7 mouse cellular contexts compared by ENCODE assay signal in the genomic region with DNA sequence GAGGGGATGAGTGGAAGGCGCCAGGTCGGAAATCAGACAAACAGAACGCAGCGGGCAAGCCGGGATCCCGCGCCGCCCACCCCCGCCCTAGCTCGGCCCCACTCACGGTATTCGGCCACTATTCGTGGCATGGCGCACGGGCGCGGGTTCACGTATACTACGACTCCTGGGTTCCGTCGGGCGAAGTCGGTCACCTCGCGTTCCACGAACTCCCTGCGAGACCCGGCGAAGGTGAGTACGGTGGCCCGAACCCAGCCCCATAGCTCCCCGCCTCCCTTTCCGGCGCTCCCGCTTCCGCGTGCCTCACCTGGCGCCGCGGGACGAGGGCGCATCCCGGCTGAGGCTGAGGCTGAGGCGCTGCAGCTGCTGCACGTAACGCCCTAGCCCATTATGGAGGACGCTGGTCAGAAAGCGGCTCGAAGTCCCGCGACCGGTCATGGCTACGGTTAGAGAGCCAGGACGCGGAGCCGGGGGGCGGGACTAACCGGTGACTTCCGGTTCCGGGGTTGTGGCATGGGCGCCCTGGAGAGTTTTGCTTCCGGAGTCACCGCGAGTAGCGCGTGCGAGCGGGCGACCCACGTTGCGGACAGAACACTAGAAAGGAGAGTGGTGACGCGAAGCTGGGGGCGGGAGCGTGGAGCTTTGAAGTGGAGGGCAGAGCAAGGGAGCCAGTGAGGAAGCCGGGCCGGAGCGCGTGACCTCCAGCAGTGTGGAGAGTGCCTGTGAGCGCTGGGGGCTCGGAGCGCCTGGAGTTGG. TPM values are rescaled to one million over a fixed set of nuclear protein-coding genes. Genes with fewer than 3 reads are reported as not detected.
A peak's percentile ranks its signal among the peaks of the same experiment; 100 is the strongest.
DNase-seq lines count a peak whose midpoint lies in the region; ATAC-seq and TF ChIP-seq lines count a peak whose summit lies in the region.

TSS of gene Mrpl43 (minus strand) at position 486 of the 756 bp plus-strand sequence.

- no peaks in the 10 kb centered on the region for H3K27me3 ChIP-seq in embryonic facial prominence, embryonic 11.5 days (ENCODE audit: control insufficient read depth, insufficient read depth, low read length)
- no peaks in the 10 kb centered on the region for H3K27me3 ChIP-seq in kidney, adult 2 months (replicated peaks; ENCODE audit: control insufficient read depth, insufficient read depth, low read length)
- H3K27me3 ChIP-seq in limb, embryonic 12.5 days: no peaks in the 10 kb centered on the region
- H3K27me3 ChIP-seq in midbrain, embryonic 15.5 days (replicated peaks): no peaks in the 10 kb centered on the region
- no peaks in the 10 kb centered on the region for H3K27me3 ChIP-seq in spleen, adult 2 months (ENCODE audit: control insufficient read depth, insufficient read depth, low read length)

- TF ChIP-seq POLR2A in kidney, adult 2 months (IDR thresholded peaks at IDR 0.05; ENCODE audit: low read depth, low read length): peak; percentile 23
- TF ChIP-seq POLR2A in spleen, adult 2 months (IDR thresholded peaks at IDR 0.05; ENCODE audit: low read depth, low read length): no peak

- peak within 1 kb of the TSS; percentile 72 for H3K9ac ChIP-seq in embryonic facial prominence, embryonic 11.5 days (replicated peaks; ENCODE audit: low read length)
- peak within 1 kb of the TSS; percentile 76 for H3K9ac ChIP-seq in limb, embryonic 12.5 days (replicated peaks)
- H3K9ac ChIP-seq in midbrain, embryonic 15.5 days: peak within 1 kb of the TSS; percentile 79

- peak within 1 kb of the TSS; percentile 92 for H3K4me3 ChIP-seq in embryonic facial prominence, embryonic 11.5 days (ENCODE audit: low read depth, low read length)
- H3K4me3 ChIP-seq in kidney, adult 2 months (ENCODE audit: insufficient read depth, low read depth, low read length): peak within 1 kb of the TSS; percentile 98
- peak within 1 kb of the TSS; percentile 72 for H3K4me3 ChIP-seq in limb, embryonic 12.5 days (replicated peaks)
- peak within 1 kb of the TSS; percentile 96 for H3K4me3 ChIP-seq in midbrain, embryonic 15.5 days
- peak within 1 kb of the TSS; percentile 97 for H3K4me3 ChIP-seq in spleen, adult 2 months (ENCODE audit: extremely low read depth, insufficient read depth, insufficient read length)

- peak; percentile 99 for DNase-seq in adrenal gland, postnatal 14 days
- peak; percentile 96 for DNase-seq in embryonic facial prominence, embryonic 11.5 days (ENCODE audit: low spot score)
- DNase-seq in heart, adult 11 months: peak; percentile 99
- peak; percentile 97 for DNase-seq in kidney, adult 2 months
- DNase-seq in spleen, adult 2 months (ENCODE audit: low read depth in 1 of 2, low spot score in 2 of 2): peak; percentile 85 to 97

- no peak for TF ChIP-seq CTCF in kidney, adult 2 months (conservative IDR thresholded peaks at IDR 0.05; ENCODE audit: insufficient read depth, insufficient read length, low read depth, low read length)
- TF ChIP-seq CTCF in spleen, adult 2 months (IDR thresholded peaks at IDR 0.05; ENCODE audit: extremely low read depth, insufficient read depth, insufficient read length, insufficient replicate concordance): no peak

- peak within 1 kb of the TSS; percentile 73 for H3K27ac ChIP-seq in embryonic facial prominence, embryonic 11.5 days (replicated peaks; ENCODE audit: low read depth, low read length)
- peak within 1 kb of the TSS; percentile 92 for H3K27ac ChIP-seq in kidney, adult 2 months (ENCODE audit: insufficient read depth, low read depth, low read length)
- peak within 1 kb of the TSS; percentile 75 for H3K27ac ChIP-seq in limb, embryonic 12.5 days
- H3K27ac ChIP-seq in midbrain, embryonic 15.5 days: peak within 1 kb of the TSS; percentile 84
- peak within 1 kb of the TSS; percentile 89 for H3K27ac ChIP-seq in spleen, adult 2 months (ENCODE audit: insufficient read depth, low read length)

- under 1% methylated on average over 82 of the region's 82 CpGs for WGBS in embryonic facial prominence, embryonic 11.5 days
- WGBS in kidney, adult 2 months: under 1% methylated on average over 82 of the region's 82 CpGs
- WGBS in limb, embryonic 12.5 days: under 1% methylated on average over 82 of the region's 82 CpGs
- under 1% methylated on average over 82 of the region's 82 CpGs for WGBS in midbrain, embryonic 15.5 days
- WGBS in spleen, adult 2 months: under 1% methylated on average over 78 of the region's 82 CpGs

- peaks cover 6% of the 10 kb centered on the region for H3K36me3 ChIP-seq in embryonic facial prominence, embryonic 11.5 days (replicated peaks; ENCODE audit: control insufficient read depth, insufficient read depth, low read depth, low read length)
- no peaks in the 10 kb centered on the region for H3K36me3 ChIP-seq in kidney, adult 2 months (ENCODE audit: control insufficient read depth, insufficient read depth, low read length)
- H3K36me3 ChIP-seq in limb, embryonic 12.5 days: peaks cover 71% of the 10 kb centered on the region
- H3K36me3 ChIP-seq in midbrain, embryonic 15.5 days (replicated peaks): peaks cover 13% of the 10 kb centered on the region
- H3K36me3 ChIP-seq in spleen, adult 2 months (ENCODE audit: control insufficient read depth, insufficient read depth, low read length): peaks cover 4% of the 10 kb centered on the region

- H3K9me3 ChIP-seq in embryonic facial prominence, embryonic 11.5 days (replicated peaks; ENCODE audit: control insufficient read depth, low read length): no peaks in the 10 kb centered on the region
- H3K9me3 ChIP-seq in limb, embryonic 12.5 days: no peaks in the 10 kb centered on the region
- H3K9me3 ChIP-seq in midbrain, embryonic 15.5 days: no peaks in the 10 kb centered on the region

- ATAC-seq in embryonic facial prominence, embryonic 11.5 days (replicated peaks; ENCODE audit: insufficient number of reproducible peaks, low FRiP score, low TSS enrichment, low read depth): peak; percentile 85
- peak; percentile 89 for ATAC-seq in limb, embryonic 12.5 days (ENCODE audit: insufficient number of reproducible peaks, insufficient read depth, low FRiP score, low TSS enrichment, low read depth)
- ATAC-seq in midbrain, embryonic 15.5 days (replicated peaks): peak; percentile 95

- peaks cover 6% of the 10 kb centered on the region; the same call in 1 of the 2 replicates for H3K4me1 ChIP-seq in embryonic facial prominence, embryonic 11.5 days (ENCODE audit: control insufficient read depth, insufficient read depth, low read length)
- H3K4me1 ChIP-seq in kidney, adult 2 months (ENCODE audit: control insufficient read depth, insufficient read depth, low read length): peaks cover 19% of the 10 kb centered on the region
- peaks cover 21% of the 10 kb centered on the region for H3K4me1 ChIP-seq in limb, embryonic 12.5 days (replicated peaks)
- H3K4me1 ChIP-seq in midbrain, embryonic 15.5 days: peaks cover 35% of the 10 kb centered on the region
- peaks cover 6% of the 10 kb centered on the region; the same call in 1 of the 2 replicates for H3K4me1 ChIP-seq in spleen, adult 2 months (ENCODE audit: control insufficient read depth, insufficient read depth, insufficient read length)

- peak within 1 kb of the TSS; percentile 89 for H3K4me2 ChIP-seq in embryonic facial prominence, embryonic 11.5 days (ENCODE audit: low read depth, low read length)
- H3K4me2 ChIP-seq in limb, embryonic 12.5 days: peak within 1 kb of the TSS; percentile 97
- peak within 1 kb of the TSS; percentile 96 for H3K4me2 ChIP-seq in midbrain, embryonic 15.5 days

RNA-seq across cellular contexts. Expression of gene Mrpl43, which starts in this region (rescaled TPM):
- 45.6 and 50.0 TPM in 2 replicates for total RNA-seq in adrenal gland, postnatal 14 days (2021)
- 62.9 and 66.8 TPM in 2 replicates for polyA plus RNA-seq in embryonic facial prominence, embryonic 11.5 days (2014; fragmentation: Nextera tagmentation; extraction: Ambion mirVana)
- 86.5 and 87.9 TPM in 2 replicates for polyA plus RNA-seq in kidney, adult 2 months (2012; rRNA removed)
- polyA plus RNA-seq in limb, embryonic 12.5 days (2016; fragmentation: Nextera tagmentation; extraction: Ambion mirVana): 77.5 and 78.5 TPM in 2 replicates
- polyA plus RNA-seq in midbrain, embryonic 15.5 days (2015; fragmentation: Nextera tagmentation; extraction: Ambion mirVana): 86.9 and 88.0 TPM in 2 replicates
- 53.1 and 85.2 TPM in 2 replicates for polyA plus RNA-seq in spleen, adult 2 months (2012; rRNA removed)

Comparison
In these comparisons a context has a peak if more than half of its experiments do, and no peak if none do; other contexts are left out.
1. Peak in every context shown above with its lines: DNase-seq, ATAC-seq, H3K4me3 ChIP-seq and H3K27ac ChIP-seq.